Comparison of ENCODE assay signal across 30 mouse cellular contexts in the genomic region with DNA sequence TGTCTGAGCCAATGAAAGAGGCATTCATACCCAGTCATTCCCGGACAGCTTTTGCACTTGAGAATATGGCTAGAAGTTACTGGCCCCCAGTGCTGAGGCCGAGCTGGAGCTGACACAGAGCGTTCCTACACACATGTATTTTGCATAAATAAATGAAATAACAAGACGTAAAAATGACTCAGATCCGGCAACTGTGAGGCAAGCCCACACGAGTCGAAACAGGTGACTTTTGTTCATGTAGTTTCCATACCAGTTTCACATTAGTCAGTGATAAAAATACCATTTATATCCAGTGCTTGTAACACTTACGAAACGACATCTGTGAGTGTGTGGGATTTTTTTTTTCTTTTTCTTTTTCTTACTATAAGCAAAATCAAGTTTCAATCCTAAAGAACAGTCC.
DNase-seq lines count a peak whose midpoint lies in the region; ATAC-seq and TF ChIP-seq lines count a peak whose summit lies in the region.
"Had no signal": no experiment of that assay in that cellular context is flagged by ENCODE, and none has a peak within 500 bp of the region (broad histone marks: within the 10 kb centered on the region; RNA-seq: fewer than 3 reads in every experiment).

No protein-coding gene starts in this region.

- peaks cover 22% of the 10 kb centered on the region; the same call in 1 of the 2 replicates for H3K4me1 ChIP-seq in limb, embryonic 12.5 days (replicated peaks)
- H3K4me1 ChIP-seq in limb, embryonic 10.5 days, result peaks cover 9% of the 10 kb centered on the region; the same call in 1 of the 2 replicates
- H3K4me1 ChIP-seq in stomach, postnatal 0 days (replicated peaks; ENCODE audit: control insufficient read depth, insufficient read depth), result peaks cover 4% of the 10 kb centered on the region; the same call in 1 of the 2 replicates
- H3K4me1 ChIP-seq in forebrain, embryonic 12.5 days, result peaks cover 7% of the 10 kb centered on the region; the same call in 1 of the 2 replicates
- H3K4me1 ChIP-seq: liver, embryonic 13.5 days; midbrain, embryonic 13.5 days; stomach, embryonic 15.5 days had no signal

- no peaks in the 10 kb centered on the region for H3K9me3 ChIP-seq in limb, embryonic 12.5 days
- H3K9me3 ChIP-seq in limb, embryonic 10.5 days (replicated peaks), result no peaks in the 10 kb centered on the region
- no peaks in the 10 kb centered on the region for H3K9me3 ChIP-seq in stomach, postnatal 0 days (ENCODE audit: control insufficient read depth, low read length)
- no peaks in the 10 kb centered on the region for H3K9me3 ChIP-seq in forebrain, embryonic 12.5 days
- H3K9me3 ChIP-seq: hindbrain, embryonic 13.5 days; liver, embryonic 13.5 days; midbrain, embryonic 13.5 days; neural tube, embryonic 13.5 days; stomach, embryonic 15.5 days had no signal

- H3K27ac ChIP-seq in limb, embryonic 12.5 days, result 0 out of 2 replicates have a peak overlapping the region, but pooled peaks have one; percentile 41
- no peak overlapping the region for H3K27ac ChIP-seq in limb, embryonic 10.5 days
- no peak overlapping the region; the same call in 1 of the 2 replicates for H3K27ac ChIP-seq in stomach, postnatal 0 days (replicated peaks)
- H3K27ac ChIP-seq in forebrain, embryonic 12.5 days, result no peak overlapping the region
- H3K27ac ChIP-seq: hindbrain, embryonic 13.5 days; kidney, postnatal 0 days; liver, embryonic 13.5 days; macrophage; midbrain, embryonic 13.5 days; neural tube, embryonic 13.5 days; stomach, embryonic 15.5 days had no signal

- H3K9ac ChIP-seq in limb, embryonic 12.5 days (replicated peaks), result no peak overlapping the region
- H3K9ac ChIP-seq in stomach, postnatal 0 days (ENCODE audit: low read length), result no peak overlapping the region
- H3K9ac ChIP-seq in forebrain, embryonic 12.5 days, result no peak overlapping the region
- H3K9ac ChIP-seq: forebrain, postnatal 0 days; hindbrain, embryonic 13.5 days; liver, embryonic 13.5 days; midbrain, embryonic 13.5 days; neural tube, embryonic 13.5 days; stomach, embryonic 15.5 days had no signal

- H3K4me2 ChIP-seq in limb, embryonic 12.5 days, result no peak overlapping the region
- no peak overlapping the region for H3K4me2 ChIP-seq in stomach, postnatal 0 days (replicated peaks; ENCODE audit: low read depth)
- no peak overlapping the region for H3K4me2 ChIP-seq in forebrain, embryonic 12.5 days
- H3K4me2 ChIP-seq: hindbrain, embryonic 13.5 days; liver, embryonic 13.5 days; midbrain, embryonic 13.5 days; neural tube, embryonic 13.5 days; stomach, embryonic 15.5 days had no signal

- H3K27me3 ChIP-seq in limb, embryonic 12.5 days, result peaks cover 3% of the 10 kb centered on the region; the same call in 1 of the 2 replicates
- no peaks in the 10 kb centered on the region for H3K27me3 ChIP-seq in limb, embryonic 10.5 days (ENCODE audit: low read depth, poor library complexity, severe bottlenecking)
- H3K27me3 ChIP-seq in stomach, postnatal 0 days (ENCODE audit: control insufficient read depth, insufficient read depth, low read length), result no peaks in the 10 kb centered on the region
- H3K27me3 ChIP-seq in forebrain, embryonic 12.5 days, result no peaks in the 10 kb centered on the region
- H3K27me3 ChIP-seq: hindbrain, embryonic 13.5 days; liver, embryonic 13.5 days; midbrain, embryonic 13.5 days; neural tube, embryonic 13.5 days; stomach, embryonic 15.5 days had no signal

- no peak for ATAC-seq in limb, embryonic 12.5 days (ENCODE audit: insufficient number of reproducible peaks, insufficient read depth, low FRiP score, low TSS enrichment, low read depth)
- no peak for ATAC-seq in stomach, postnatal 0 days (ENCODE audit: low FRiP score, low TSS enrichment)
- ATAC-seq in forebrain, embryonic 12.5 days (ENCODE audit: low FRiP score), result no peak
- ATAC-seq: CD4-positive, CD25-positive, alpha-beta regulatory T cell, adult 4 months; forebrain, postnatal 0 days; intestine, embryonic 16.5 days; midbrain, embryonic 13.5 days had no signal

- no peak for TF ChIP-seq CTCF in stomach, postnatal 0 days (IDR thresholded peaks at IDR 0.05; ENCODE audit: low read depth)

- DNase-seq in heart, adult 11 months, result peak; percentile 36
- DNase-seq in heart, adult 8-10 months (ENCODE audit: low spot score), result no peak
- no peak for DNase-seq in limb, embryonic 10.5 days (ENCODE audit: low spot score)
- peak; percentile 37 for DNase-seq in urinary bladder, postnatal 14 days (ENCODE audit: low spot score)
- DNase-seq in urinary bladder, adult 2 months (ENCODE audit: low spot score), result no peak
- no peak for DNase-seq in stomach, postnatal 0 days (ENCODE audit: low spot score)
- DNase-seq: adrenal gland, postnatal 25 days; cerebellum, adult 18-20 months; cerebellum, postnatal 10 days; forebrain, postnatal 0 days; gastrocnemius, postnatal 25 days; heart, postnatal 4 days; kidney, adult 8-10 months; kidney, postnatal 4 days; liver, embryonic 13.5 days; lung, adult 2 months; lung, postnatal 10 days; thymus, adult 18-20 months; thymus, postnatal 36 days had no signal

- peak; percentile 33 for TF ChIP-seq EP300 in stomach, postnatal 0 days (optimal IDR thresholded peaks at IDR 0.05)

- H3K4me3 ChIP-seq in limb, embryonic 12.5 days (replicated peaks), result no peak overlapping the region
- no peak overlapping the region for H3K4me3 ChIP-seq in limb, embryonic 10.5 days
- H3K4me3 ChIP-seq in stomach, postnatal 0 days (ENCODE audit: low read depth, low read length), result no peak overlapping the region
- H3K4me3 ChIP-seq in forebrain, embryonic 12.5 days (replicated peaks), result no peak overlapping the region
- H3K4me3 ChIP-seq: erythroblast, embryonic 14.5 days; hindbrain, embryonic 13.5 days; liver, embryonic 13.5 days; midbrain, embryonic 13.5 days; neural tube, embryonic 13.5 days; stomach, embryonic 15.5 days had no signal

- WGBS in limb, embryonic 12.5 days, result 67% methylated on average over 9 of the region's 9 CpGs
- WGBS in limb, embryonic 10.5 days, result 91% methylated on average over 9 of the region's 9 CpGs
- WGBS in stomach, postnatal 0 days, result 57% methylated on average over 9 of the region's 9 CpGs
- 89% methylated on average over 9 of the region's 9 CpGs for WGBS in forebrain, embryonic 12.5 days

- peaks cover 11% of the 10 kb centered on the region; the same call in 1 of the 2 replicates for H3K36me3 ChIP-seq in limb, embryonic 12.5 days
- H3K36me3 ChIP-seq in limb, embryonic 10.5 days, result 0 out of 2 replicates have a peak, but pooled peaks cover 3% of the 10 kb centered on the region
- no peaks in the 10 kb centered on the region for H3K36me3 ChIP-seq in stomach, postnatal 0 days (ENCODE audit: control insufficient read depth, insufficient read depth, low read length)
- H3K36me3 ChIP-seq in forebrain, embryonic 12.5 days (replicated peaks), result peaks cover 19% of the 10 kb centered on the region; the same call in 1 of the 2 replicates
- H3K36me3 ChIP-seq: hindbrain, embryonic 13.5 days; midbrain, embryonic 13.5 days; neural tube, embryonic 13.5 days; stomach, embryonic 15.5 days had no signal

Comparison
In these comparisons a context has a peak if more than half of its experiments do, and no peak if none do; other contexts are left out.
1. DNase-seq: peak in heart, adult 11 months (single experiment) and urinary bladder, postnatal 14 days (single experiment); none in heart, adult 8-10 months (single experiment), limb, embryonic 10.5 days (single experiment), urinary bladder, adult 2 months (single experiment) and stomach, postnatal 0 days (single experiment).